Mouse (Mus musculus) brain, adult 10 weeks (tissue): ENCODE data around the gene Ndufs3. TPM values are rescaled to one million over a fixed set of nuclear protein-coding genes. Genes with fewer than 3 reads are reported as not detected.

Experiments used
- polyA plus RNA-seq: library from polyadenylated mRNA; stranded (reverse); fragments of 350-450 nt; fragmentation: Illumina TruSeq; extraction: RNeasy Lipid Tissue Mini Kit (QIAGEN cat#74804); gene quantifications from one replicate; pipeline ENCODE4 v1.2.3, GENCODE M21; 2015; ENCODE audit warnings: low read depth, low replicate concordance

The Ndufs3 gene
- 281 TPM for polyA plus RNA-seq

GRCm38 (mm10) chr2:90904076-90904855 lies at the start of gene Ndufs3, which contains the start of gene Kbtbd4:
Gene Ndufs3, minus strand, starts transcription at chr2:90904827.
Gene Kbtbd4, plus strand, starts transcription at chr2:90904740.

GRCm38 (mm10) chr2:90940233-90941229 lies 35.9 kb upstream of the Ndufs3 start, which contains the start of gene Celf1:
Gene Celf1, plus strand, starts transcription at chr2:90940382.

DNA sequence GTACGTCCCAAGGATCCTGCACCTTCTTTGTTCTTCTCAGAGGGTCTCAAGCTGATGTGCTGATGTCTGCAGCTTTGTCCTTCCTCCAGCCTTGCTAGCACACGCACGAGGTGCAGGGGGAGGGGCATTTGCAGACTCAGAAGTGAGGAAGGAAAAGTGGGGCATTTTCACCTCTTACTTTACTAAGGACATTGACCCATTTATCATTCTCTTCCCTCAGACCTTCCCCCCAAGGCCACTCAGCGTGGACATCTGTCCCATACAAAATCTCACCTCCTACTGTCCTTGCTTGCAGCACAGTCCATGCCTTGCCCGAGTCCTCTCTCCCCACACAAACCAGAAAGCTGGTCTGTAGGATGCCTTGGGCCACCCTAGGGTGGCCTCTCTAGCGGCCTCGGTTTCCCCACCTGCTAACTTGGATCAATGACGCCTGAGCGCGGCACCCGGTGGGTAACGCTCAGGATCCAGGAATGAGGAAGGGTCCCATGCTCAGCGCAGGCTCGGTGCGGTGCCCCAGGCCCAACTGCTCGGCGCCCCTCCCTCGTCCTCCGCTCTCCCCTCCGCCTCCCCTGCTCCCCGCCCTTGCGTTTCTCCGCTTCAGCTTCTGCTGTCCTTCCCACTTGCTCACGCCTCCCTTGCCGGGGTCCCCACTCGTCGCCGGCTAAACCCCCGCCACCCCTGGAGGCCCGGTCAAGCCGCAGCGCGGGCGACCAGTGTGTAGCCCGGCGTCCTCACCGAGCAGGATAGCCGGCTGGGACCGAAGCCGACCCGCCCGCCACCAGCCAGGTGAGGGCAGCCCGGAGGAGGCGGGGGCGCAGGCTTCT lies 19.2 kb downstream of the Ndufs3 start, which contains the start of gene C1qtnf4:
TSS of gene C1qtnf4 (plus strand) at position 643 of the 824 bp plus-strand sequence.

GRCm38 (mm10) chr2:90846955-90847680 lies 57.5 kb downstream of the Ndufs3 start, which contains the start of gene Mtch2:
Gene Mtch2, plus strand, starts transcription at chr2:90847155.

Other genes with a start within 250 kb of the Ndufs3 start
- gene Nup160, start 227.6 kb downstream of the Ndufs3 start, polyA plus RNA-seq: 8.0 TPM
- 41.2 TPM for gene Fnbp4, start 159.5 kb downstream of the Ndufs3 start, polyA plus RNA-seq
- 1.5 TPM for gene Agbl2, start 122.1 kb downstream of the Ndufs3 start, polyA plus RNA-seq
- 167 TPM for gene Mtch2, start 57.7 kb downstream of the Ndufs3 start, polyA plus RNA-seq
- 109 TPM for gene C1qtnf4, start 19.0 kb downstream of the Ndufs3 start, polyA plus RNA-seq
- gene Kbtbd4, start 87 bp downstream of the Ndufs3 start, polyA plus RNA-seq: 34.2 TPM
- gene Celf1, start 35.6 kb upstream of the Ndufs3 start, polyA plus RNA-seq: 74.4 TPM
- gene Rapsn, start 130.8 kb upstream of the Ndufs3 start, polyA plus RNA-seq: 0.55 TPM
- gene Psmc3, start 149.2 kb upstream of the Ndufs3 start, polyA plus RNA-seq: 244 TPM
- gene Slc39a13, start 165.6 kb upstream of the Ndufs3 start, polyA plus RNA-seq: 28.8 TPM
- gene Spi1, start 177.6 kb upstream of the Ndufs3 start, polyA plus RNA-seq: 3.6 TPM
- gene Mybpc3, start 213.3 kb upstream of the Ndufs3 start, polyA plus RNA-seq: 0.30 TPM